8 mouse cellular contexts compared by ENCODE assay signal in genomic region chr16:58669264-58669663, GRCm38 (mm10). TPM values are rescaled to one million over a fixed set of nuclear protein-coding genes. Genes with fewer than 3 reads are reported as not detected.
DNase-seq lines count a peak whose midpoint lies in the region; ATAC-seq and TF ChIP-seq lines count a peak whose summit lies in the region.

No protein-coding gene starts in this region.

- TF ChIP-seq POLR2A in lung, adult 2 months (IDR thresholded peaks at IDR 0.05; ENCODE audit: borderline replicate concordance, extremely low read depth, low read depth, low read length), result no peak

- no peak overlapping the region for H3K9ac ChIP-seq in kidney, embryonic 16.5 days (replicated peaks; ENCODE audit: low read length)
- no peak overlapping the region for H3K9ac ChIP-seq in embryonic facial prominence, embryonic 13.5 days
- no peak overlapping the region for H3K9ac ChIP-seq in hindbrain, embryonic 13.5 days
- H3K9ac ChIP-seq in midbrain, embryonic 13.5 days (replicated peaks), result no peak overlapping the region

- 56% methylated on average over 5 of the region's 5 CpGs for WGBS in kidney, embryonic 16.5 days
- 55% methylated on average over 5 of the region's 5 CpGs for WGBS in embryonic facial prominence, embryonic 13.5 days
- WGBS in hindbrain, embryonic 13.5 days, result 69% methylated on average over 5 of the region's 5 CpGs
- 65% methylated on average over 5 of the region's 5 CpGs for WGBS in midbrain, embryonic 13.5 days
- 40% methylated on average over 5 of the region's 5 CpGs for WGBS in lung, adult 2 months

- no peak for ATAC-seq in kidney, embryonic 16.5 days (ENCODE audit: low FRiP score, low TSS enrichment)
- ATAC-seq in embryonic facial prominence, embryonic 13.5 days (ENCODE audit: insufficient number of reproducible peaks, insufficient read depth, low FRiP score, low TSS enrichment, low read depth), result no peak
- ATAC-seq in hindbrain, embryonic 13.5 days (ENCODE audit: low FRiP score), result no peak
- no peak for ATAC-seq in midbrain, embryonic 13.5 days

- no peak overlapping the region for H3K4me3 ChIP-seq in kidney, embryonic 16.5 days (ENCODE audit: low read length)
- peak overlapping the region; percentile 94; the same call in 1 of the 2 replicates for H3K4me3 ChIP-seq in embryonic facial prominence, embryonic 13.5 days
- H3K4me3 ChIP-seq in hindbrain, embryonic 13.5 days, result no peak overlapping the region; the same call in 1 of the 2 replicates
- peak overlapping the region; percentile 88; the same call in 1 of the 2 replicates for H3K4me3 ChIP-seq in midbrain, embryonic 13.5 days (replicated peaks)
- no peak overlapping the region for H3K4me3 ChIP-seq in lung, adult 2 months (replicated peaks; ENCODE audit: extremely low read depth, low read depth, low read length)

- H3K36me3 ChIP-seq in kidney, embryonic 16.5 days (ENCODE audit: insufficient read depth, low read length), result peaks cover 9% of the 10 kb centered on the region; the same call in 1 of the 2 replicates
- peaks cover 13% of the 10 kb centered on the region for H3K36me3 ChIP-seq in embryonic facial prominence, embryonic 13.5 days
- peaks cover 12% of the 10 kb centered on the region for H3K36me3 ChIP-seq in hindbrain, embryonic 13.5 days
- peaks cover 14% of the 10 kb centered on the region for H3K36me3 ChIP-seq in midbrain, embryonic 13.5 days

- peak overlapping the region; percentile 86; the same call in 1 of the 2 replicates for H3K4me2 ChIP-seq in kidney, embryonic 16.5 days (replicated peaks; ENCODE audit: low read depth, low read length)
- H3K4me2 ChIP-seq in embryonic facial prominence, embryonic 13.5 days, result peak overlapping the region; percentile 80
- peak overlapping the region; percentile 75 for H3K4me2 ChIP-seq in hindbrain, embryonic 13.5 days
- no peak overlapping the region for H3K4me2 ChIP-seq in midbrain, embryonic 13.5 days (replicated peaks)

- H3K27me3 ChIP-seq in kidney, embryonic 16.5 days (ENCODE audit: insufficient read depth, low read length), result no peaks in the 10 kb centered on the region
- no peaks in the 10 kb centered on the region for H3K27me3 ChIP-seq in embryonic facial prominence, embryonic 13.5 days
- no peaks in the 10 kb centered on the region for H3K27me3 ChIP-seq in hindbrain, embryonic 13.5 days
- no peaks in the 10 kb centered on the region; the same call in 1 of the 2 replicates for H3K27me3 ChIP-seq in midbrain, embryonic 13.5 days

- H3K9me3 ChIP-seq in kidney, embryonic 16.5 days (ENCODE audit: low read length), result no peaks in the 10 kb centered on the region
- no peaks in the 10 kb centered on the region for H3K9me3 ChIP-seq in embryonic facial prominence, embryonic 13.5 days
- no peaks in the 10 kb centered on the region for H3K9me3 ChIP-seq in hindbrain, embryonic 13.5 days
- no peaks in the 10 kb centered on the region for H3K9me3 ChIP-seq in midbrain, embryonic 13.5 days

- DNase-seq in kidney, adult 9 months, result no peak
- DNase-seq in thymus, postnatal 36 days, result no peak
- DNase-seq in lung, adult 2 months, result no peak
- DNase-seq in cerebellum, adult 9-10 months, result no peak

- TF ChIP-seq CTCF in lung, adult 2 months (IDR thresholded peaks at IDR 0.05; ENCODE audit: insufficient read depth, low read length), result no peak

- no peak overlapping the region for H3K27ac ChIP-seq in kidney, embryonic 16.5 days (ENCODE audit: low read length)
- no peak overlapping the region for H3K27ac ChIP-seq in embryonic facial prominence, embryonic 13.5 days
- H3K27ac ChIP-seq in hindbrain, embryonic 13.5 days, result no peak overlapping the region
- no peak overlapping the region for H3K27ac ChIP-seq in midbrain, embryonic 13.5 days

- H3K4me1 ChIP-seq in kidney, embryonic 16.5 days (ENCODE audit: insufficient read depth, low read length), result peaks cover 9% of the 10 kb centered on the region
- H3K4me1 ChIP-seq in embryonic facial prominence, embryonic 13.5 days, result peaks cover 13% of the 10 kb centered on the region
- peaks cover 11% of the 10 kb centered on the region for H3K4me1 ChIP-seq in hindbrain, embryonic 13.5 days (replicated peaks)
- peaks cover 9% of the 10 kb centered on the region for H3K4me1 ChIP-seq in midbrain, embryonic 13.5 days (replicated peaks)
- peaks cover 2% of the 10 kb centered on the region for H3K4me1 ChIP-seq in lung, adult 2 months (ENCODE audit: control insufficient read depth, insufficient read depth, low read length)

RNA-seq across cellular contexts. Expression of gene Cpox, which starts 0.8 kb away (rescaled TPM):
- polyA plus RNA-seq in kidney, embryonic 16.5 days (2015; fragmentation: Nextera tagmentation; extraction: Ambion mirVana), result 34.5 and 42.7 TPM in 2 replicates
- 21.0 and 28.3 TPM in 2 replicates for polyA plus RNA-seq in embryonic facial prominence, embryonic 13.5 days (2015; fragmentation: Nextera tagmentation; extraction: Ambion mirVana)
- 10.6 and 10.8 TPM in 2 replicates for polyA plus RNA-seq in hindbrain, embryonic 13.5 days (2015; fragmentation: Nextera tagmentation; extraction: Ambion mirVana)
- polyA plus RNA-seq in midbrain, embryonic 13.5 days (2015; fragmentation: Nextera tagmentation; extraction: Ambion mirVana), result 7.1 and 10.6 TPM in 2 replicates
- polyA plus RNA-seq in lung, adult 2 months (2012; rRNA removed), result 11.5 and 12.3 TPM in 2 replicates

RNA-seq across cellular contexts. Expression of gene E330017A01Rik, which starts 30.7 kb away (rescaled TPM):
- not detected in 2 replicates for polyA plus RNA-seq in kidney, embryonic 16.5 days (2015; fragmentation: Nextera tagmentation; extraction: Ambion mirVana)
- not detected in 2 replicates for polyA plus RNA-seq in embryonic facial prominence, embryonic 13.5 days (2015; fragmentation: Nextera tagmentation; extraction: Ambion mirVana)
- not detected in 2 replicates for polyA plus RNA-seq in hindbrain, embryonic 13.5 days (2015; fragmentation: Nextera tagmentation; extraction: Ambion mirVana)
- not detected in 2 replicates for polyA plus RNA-seq in midbrain, embryonic 13.5 days (2015; fragmentation: Nextera tagmentation; extraction: Ambion mirVana)
- polyA plus RNA-seq in lung, adult 2 months (2012; rRNA removed), result not detected in 2 replicates

RNA-seq across cellular contexts. Expression of gene Gpr15, which starts 49.6 kb away (rescaled TPM):
- polyA plus RNA-seq in kidney, embryonic 16.5 days (2015; fragmentation: Nextera tagmentation; extraction: Ambion mirVana), result not detected in 2 replicates
- 0.21 TPM in 1 of 2 replicates, not detected in the other for polyA plus RNA-seq in embryonic facial prominence, embryonic 13.5 days (2015; fragmentation: Nextera tagmentation; extraction: Ambion mirVana)
- not detected in 2 replicates for polyA plus RNA-seq in hindbrain, embryonic 13.5 days (2015; fragmentation: Nextera tagmentation; extraction: Ambion mirVana)
- not detected in 2 replicates for polyA plus RNA-seq in midbrain, embryonic 13.5 days (2015; fragmentation: Nextera tagmentation; extraction: Ambion mirVana)
- 0.09 and 0.31 TPM in 2 replicates for polyA plus RNA-seq in lung, adult 2 months (2012; rRNA removed)

RNA-seq across cellular contexts. Expression of gene Gm813, which starts 52.5 kb away (rescaled TPM):
- polyA plus RNA-seq in kidney, embryonic 16.5 days (2015; fragmentation: Nextera tagmentation; extraction: Ambion mirVana), result not detected in 2 replicates
- polyA plus RNA-seq in embryonic facial prominence, embryonic 13.5 days (2015; fragmentation: Nextera tagmentation; extraction: Ambion mirVana), result not detected in 2 replicates
- not detected in 2 replicates for polyA plus RNA-seq in hindbrain, embryonic 13.5 days (2015; fragmentation: Nextera tagmentation; extraction: Ambion mirVana)
- not detected in 2 replicates for polyA plus RNA-seq in midbrain, embryonic 13.5 days (2015; fragmentation: Nextera tagmentation; extraction: Ambion mirVana)
- polyA plus RNA-seq in lung, adult 2 months (2012; rRNA removed), result not detected in 2 replicates

RNA-seq across cellular contexts. Expression of gene Cldnd1, which starts 58.4 kb away (rescaled TPM):
- 124 TPM in 2 replicates for polyA plus RNA-seq in kidney, embryonic 16.5 days (2015; fragmentation: Nextera tagmentation; extraction: Ambion mirVana)
- 134 and 153 TPM in 2 replicates for polyA plus RNA-seq in embryonic facial prominence, embryonic 13.5 days (2015; fragmentation: Nextera tagmentation; extraction: Ambion mirVana)
- 123 and 126 TPM in 2 replicates for polyA plus RNA-seq in hindbrain, embryonic 13.5 days (2015; fragmentation: Nextera tagmentation; extraction: Ambion mirVana)
- 113 and 119 TPM in 2 replicates for polyA plus RNA-seq in midbrain, embryonic 13.5 days (2015; fragmentation: Nextera tagmentation; extraction: Ambion mirVana)
- 49.8 and 72.9 TPM in 2 replicates for polyA plus RNA-seq in lung, adult 2 months (2012; rRNA removed)

Comparison
In these comparisons a context has a peak if more than half of its experiments do, and no peak if none do; other contexts are left out.
1. H3K4me3 ChIP-seq: peak in embryonic facial prominence, embryonic 13.5 days (single experiment) and midbrain, embryonic 13.5 days (single experiment); none in kidney, embryonic 16.5 days (single experiment), hindbrain, embryonic 13.5 days (single experiment) and lung, adult 2 months (single experiment).